In the genomic region with DNA sequence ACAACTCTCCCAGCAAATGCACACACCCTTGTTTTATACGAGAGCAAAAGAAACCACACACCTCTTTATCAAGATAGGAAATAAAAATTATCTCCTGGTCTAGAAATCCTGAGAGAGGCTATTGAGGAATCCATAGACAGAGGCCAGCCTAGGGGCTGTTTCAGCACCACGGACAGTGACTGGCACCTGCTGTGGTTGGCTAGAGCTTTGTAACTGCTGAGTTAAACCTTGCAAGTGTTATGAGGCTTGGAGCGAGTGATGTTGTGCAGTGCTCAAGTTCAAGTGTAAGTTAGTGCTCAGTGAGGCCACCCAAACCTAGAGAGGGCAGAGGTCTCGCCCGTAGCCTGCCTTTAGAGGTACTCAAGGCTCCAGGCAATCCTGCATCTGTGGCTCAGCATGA, we compare ENCODE assay signal across 8 mouse cellular contexts. TPM values are rescaled to one million over a fixed set of nuclear protein-coding genes. Genes with fewer than 3 reads are reported as not detected.
DNase-seq lines count a peak whose midpoint lies in the region; ATAC-seq lines count a peak whose summit lies in the region.

No protein-coding gene starts in this region.

- ATAC-seq in kidney, embryonic 14.5 days (ENCODE audit: low FRiP score, low TSS enrichment) = 0 out of 2 replicates have a peak, but pooled peaks have one; percentile 60

- H3K27me3 ChIP-seq in kidney, embryonic 14.5 days (ENCODE audit: control insufficient read depth, insufficient read depth, low read length) = peaks cover under 1% of the 10 kb centered on the region; the same call in 1 of the 2 replicates

- H3K4me2 ChIP-seq in kidney, embryonic 14.5 days (replicated peaks; ENCODE audit: low read depth, low read length) = no peak overlapping the region

- no peaks in the 10 kb centered on the region for H3K4me1 ChIP-seq in kidney, embryonic 14.5 days (ENCODE audit: control insufficient read depth, insufficient read depth, low read length)

- no peaks in the 10 kb centered on the region for H3K36me3 ChIP-seq in kidney, embryonic 14.5 days (ENCODE audit: control insufficient read depth, insufficient read depth, low read length)

- no peaks in the 10 kb centered on the region for H3K9me3 ChIP-seq in kidney, embryonic 14.5 days (ENCODE audit: control insufficient read depth, low read length)

- H3K4me3 ChIP-seq in kidney, embryonic 14.5 days (ENCODE audit: low read length) = no peak overlapping the region

- intact Hi-C loops in gastrocnemius, postnatal 36 days (cut with DNase I) = no loop called here
- intact Hi-C loops in left cerebral cortex, postnatal 10 days (cut with DNase I) = loop anchor here (5.0 kb wide), 1 partner anchor 89 kb away; no protein-coding TSS in a partner anchor

- no peak overlapping the region for H3K27ac ChIP-seq in kidney, embryonic 14.5 days (ENCODE audit: low read depth, low read length)

- DNase-seq in gastrocnemius, postnatal 10 days = peak; percentile 57
- DNase-seq in gastrocnemius, postnatal 36 days = no peak
- peak; percentile 39 for DNase-seq in thymus, postnatal 0 days (ENCODE audit: low spot score)
- DNase-seq in thymus, adult 18-20 months = no peak
- peak; percentile 6 for DNase-seq in thymus, postnatal 25 days
- no peak for DNase-seq in layer of hippocampus, adult 11-12 months (ENCODE audit: low spot score)
- no peak for DNase-seq in left cerebral cortex, postnatal 10 days (ENCODE audit: extremely low spot score in 1 of 2, low spot score in 2 of 2)

- 20% methylated on average over 5 of the region's 5 CpGs for WGBS in kidney, embryonic 14.5 days

- no peak overlapping the region for H3K9ac ChIP-seq in kidney, embryonic 14.5 days (ENCODE audit: low read depth, low read length)

RNA-seq across cellular contexts. Expression of a gene that starts 5.6 kb away (rescaled TPM):
- under 1 TPM; 0.07 to 0.29 TPM for total RNA-seq in gastrocnemius, postnatal 10 days (2021)
- under 1 TPM in 1 of 2 experiments, not detected in 1; 0.10 TPM for total RNA-seq in gastrocnemius, postnatal 36 days (2021)
- not detected in 2 replicates for polyA plus RNA-seq in thymus, postnatal 0 days (2015; fragmentation: Nextera tagmentation; extraction: Ambion mirVana)
- 0.14 and 0.34 TPM in 2 replicates for polyA plus RNA-seq in kidney, embryonic 14.5 days (2014; fragmentation: Nextera tagmentation; extraction: Ambion mirVana)
- 10 to 100 TPM; 19.2 to 20.4 TPM for total RNA-seq in left cerebral cortex, postnatal 10 days (2021)

Comparison
In these comparisons a context has a peak if more than half of its experiments do, and no peak if none do; other contexts are left out.
1. DNase-seq: peak in gastrocnemius, postnatal 10 days (single experiment), thymus, postnatal 0 days (single experiment) and thymus, postnatal 25 days (single experiment); none in gastrocnemius, postnatal 36 days (0 of 2), thymus, adult 18-20 months (0 of 2), layer of hippocampus, adult 11-12 months (single experiment) and left cerebral cortex, postnatal 10 days (0 of 2).
2. RNA of a gene that starts 5.6 kb away (total RNA-seq): 19.2 to 20.4 TPM in left cerebral cortex, postnatal 10 days; 0.07 to 0.29 TPM in gastrocnemius, postnatal 10 days and 0.10 TPM in gastrocnemius, postnatal 36 days; every median in the first group is over 10 times any median in the second.